Mouse (Mus musculus): ENCODE data around the gene Hmgcll1.
"Not testable (repeated sequence)": the region's sequence is repeated elsewhere in the genome, so short reads cannot be mapped to it uniquely, and the experiment has no call there.

The Hmgcll1 gene

DNA sequence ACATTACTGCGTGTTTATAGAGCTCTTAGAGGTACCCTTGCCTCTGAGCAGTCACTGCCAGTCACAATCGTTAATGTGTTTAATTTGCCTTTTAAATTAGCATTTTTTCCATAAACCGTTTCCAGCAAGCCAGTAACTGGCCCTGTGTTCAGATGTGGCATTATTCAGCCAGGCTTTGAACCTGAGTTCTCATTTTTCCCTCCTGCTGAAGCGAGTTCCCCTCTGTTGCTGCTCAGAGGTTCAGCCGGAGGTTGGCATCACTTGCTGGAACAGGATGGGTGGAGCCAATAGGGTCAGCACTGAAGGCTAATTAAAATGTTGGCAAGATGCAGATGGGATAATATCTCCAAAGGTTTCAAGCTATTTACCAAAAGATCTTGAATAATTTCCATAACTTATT lies 28.7 kb downstream of the Hmgcll1 start:
- no peak for DNase-seq (ENCODE audit: extremely low spot score, low spot score)

GRCm38 (mm10) chr9:76060935-76061334 lies 46.3 kb downstream of the Hmgcll1 start:
- DNase-seq (ENCODE audit: extremely low spot score, low spot score), result no peak

GRCm38 (mm10) chr9:76061492-76061891 lies 46.8 kb downstream of the Hmgcll1 start:
- no peak for DNase-seq (ENCODE audit: extremely low spot score, low spot score)

DNA sequence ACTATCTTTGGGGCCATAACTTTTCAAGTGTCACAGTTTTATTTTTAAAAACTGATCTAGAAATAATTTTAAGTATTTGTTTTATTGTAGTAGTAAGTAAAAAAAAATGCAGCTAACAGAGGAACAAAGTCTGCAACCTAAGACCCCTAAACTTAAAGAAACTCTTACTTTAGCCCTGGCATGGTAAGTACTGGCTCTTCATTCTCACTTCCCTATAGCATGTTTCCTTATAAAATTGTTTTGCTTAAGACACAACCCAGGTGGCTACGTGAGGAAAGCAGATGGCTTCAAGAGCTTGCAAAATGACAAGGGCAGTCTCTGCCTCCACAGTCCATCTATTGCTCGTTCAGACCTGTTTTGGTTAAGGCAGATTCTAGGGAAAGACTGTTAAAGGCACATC lies 49.5 kb downstream of the Hmgcll1 start:
- DNase-seq (ENCODE audit: extremely low spot score, low spot score), result no peak

GRCm38 (mm10) chr9:76091561-76091960 lies 76.9 kb downstream of the Hmgcll1 start:
- DNase-seq (ENCODE audit: extremely low spot score, low spot score), result no peak

DNA sequence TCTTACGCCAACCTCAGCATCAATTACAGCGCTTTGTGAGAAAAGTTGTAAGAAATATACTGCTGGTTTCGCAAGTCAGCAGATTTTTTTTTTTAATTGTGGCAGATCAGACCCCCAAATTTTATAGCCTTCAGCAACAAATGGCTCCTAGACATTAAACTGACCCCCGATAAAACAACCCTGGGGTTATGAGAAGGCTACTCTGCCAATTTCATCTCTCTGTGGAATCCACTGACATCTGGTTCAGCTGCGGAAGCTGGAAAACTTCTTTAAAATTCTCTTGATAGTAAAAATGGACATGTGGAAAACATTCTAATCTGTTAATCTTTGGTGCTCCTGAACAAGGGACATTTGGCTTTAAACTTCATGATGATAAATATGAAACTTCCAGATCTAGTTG lies 82.6 kb downstream of the Hmgcll1 start:
- DNase-seq (ENCODE audit: extremely low spot score, low spot score), result no peak

DNA sequence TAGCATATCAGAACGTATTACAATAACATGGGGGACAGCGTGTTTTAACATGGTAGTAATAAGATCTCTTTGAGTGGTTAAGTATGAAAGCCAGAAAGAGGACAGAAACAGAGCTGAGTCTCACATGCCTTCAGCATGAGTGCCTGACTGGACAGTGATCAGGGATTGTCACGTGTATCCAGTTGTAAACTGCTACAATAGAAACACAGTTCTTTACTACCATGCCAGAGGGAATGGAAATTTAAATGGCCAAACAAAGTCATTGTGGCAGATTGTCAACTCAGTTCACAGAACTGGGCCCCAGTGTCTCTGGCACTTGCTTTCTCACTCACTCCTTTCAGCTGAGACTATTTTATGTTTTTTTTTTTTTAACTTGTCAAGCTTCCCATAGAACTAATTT lies 85.3 kb downstream of the Hmgcll1 start:
- no peak for DNase-seq (ENCODE audit: extremely low spot score, low spot score)

DNA sequence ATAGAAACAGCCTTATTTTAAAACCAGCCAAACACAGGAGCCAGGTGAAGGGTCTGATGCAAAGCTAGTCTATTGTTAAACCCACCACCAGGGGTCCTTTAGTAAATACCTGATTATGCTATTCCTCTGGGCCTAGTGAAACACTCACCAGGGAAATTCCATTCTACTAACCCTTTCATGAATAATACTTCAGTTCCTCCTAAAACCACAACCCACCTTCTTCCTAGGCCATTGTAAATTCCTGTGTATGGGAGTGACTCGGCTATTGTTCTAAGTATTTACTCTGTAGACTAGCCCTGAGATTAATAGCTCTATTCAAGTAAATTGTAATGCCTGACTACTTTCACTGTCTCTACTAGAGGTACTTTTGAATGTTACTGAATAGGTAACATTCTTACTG lies 89.8 kb downstream of the Hmgcll1 start:
- DNase-seq (ENCODE audit: extremely low spot score, low spot score), result not testable (repeated sequence)

- DNase-seq (ENCODE audit: extremely low spot score, low spot score), result no peak
These were observed 90.2 kb downstream of the Hmgcll1 start for GRCm38 (mm10) chr9:76104846-76105245.

DNA sequence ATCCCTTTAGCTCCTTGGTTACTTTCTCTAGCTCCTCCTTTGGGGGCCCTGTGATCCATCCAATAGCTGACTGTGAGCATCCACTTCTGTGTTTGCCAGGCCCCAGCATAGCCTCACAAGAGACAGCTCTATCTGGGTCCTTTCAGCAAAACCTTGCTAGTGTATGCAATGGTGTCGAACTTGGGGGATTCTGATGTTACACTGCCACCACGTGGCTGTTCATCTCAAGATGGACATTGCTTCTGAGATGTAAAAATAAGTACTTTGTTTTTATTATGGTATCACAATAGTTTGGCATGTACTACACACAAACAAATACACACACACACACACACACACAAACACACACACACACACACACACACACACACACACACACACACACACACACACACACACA lies 108.2 kb downstream of the Hmgcll1 start:
- DNase-seq (ENCODE audit: extremely low spot score, low spot score), result peak; percentile 49

GRCm38 (mm10) chr9:76124249-76124648 lies 109.6 kb downstream of the Hmgcll1 start:
- no peak for DNase-seq (ENCODE audit: extremely low spot score, low spot score)

DNA sequence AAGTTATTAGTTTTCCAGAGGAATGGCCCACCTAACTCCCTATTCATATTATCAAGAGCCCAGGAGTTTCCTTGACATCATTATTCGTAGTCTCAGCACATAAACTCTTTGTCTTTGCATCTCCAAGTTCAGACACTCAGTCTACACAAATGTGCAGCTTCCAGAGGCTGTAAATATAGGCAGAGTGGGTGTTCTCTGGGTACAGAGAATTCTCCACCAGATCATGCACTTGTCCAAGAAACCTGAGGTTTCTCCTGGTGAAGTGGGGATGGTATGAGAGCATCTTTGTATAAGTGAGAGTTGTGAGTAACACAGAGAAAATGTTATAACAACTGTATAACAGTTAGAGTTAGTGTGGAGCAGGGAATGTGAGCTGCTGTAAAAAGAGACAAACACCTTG lies 114.7 kb downstream of the Hmgcll1 start:
- DNase-seq (ENCODE audit: extremely low spot score, low spot score), result no peak

GRCm38 (mm10) chr9:76134042-76134441 lies 119.4 kb downstream of the Hmgcll1 start:
- DNase-seq (ENCODE audit: extremely low spot score, low spot score), result no peak

- DNase-seq (ENCODE audit: extremely low spot score, low spot score), result no peak
These were observed 123.9 kb downstream of the Hmgcll1 start for GRCm38 (mm10) chr9:76138378-76139109.

DNA sequence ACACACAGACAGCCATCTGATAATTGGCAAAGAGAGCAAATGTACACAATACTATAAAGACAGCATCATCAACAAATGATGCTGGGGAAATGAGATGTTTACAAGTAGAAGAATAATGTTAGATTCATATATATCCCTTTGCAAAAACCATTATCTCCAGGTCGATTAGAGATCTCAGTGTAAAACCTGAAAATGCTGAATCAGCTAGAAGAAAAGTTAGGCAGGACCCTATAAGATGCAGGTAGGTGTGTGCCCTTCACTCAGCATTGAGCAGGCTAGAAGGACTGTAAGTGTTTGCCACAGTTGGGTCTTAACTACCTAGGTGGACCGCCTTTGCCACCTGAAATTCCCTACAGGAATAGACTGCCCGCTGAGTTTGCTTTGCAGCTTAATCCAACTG lies 130.9 kb downstream of the Hmgcll1 start:
- no peak for DNase-seq (ENCODE audit: extremely low spot score, low spot score)

- DNase-seq (ENCODE audit: extremely low spot score, low spot score), result no peak
These were observed 147.8 kb downstream of the Hmgcll1 start for GRCm38 (mm10) chr9:76162446-76162845.

- no peak for DNase-seq (ENCODE audit: extremely low spot score, low spot score)
These were observed 153.7 kb downstream of the Hmgcll1 start for GRCm38 (mm10) chr9:76168355-76168754.

- no peak for DNase-seq (ENCODE audit: extremely low spot score, low spot score)
These were observed 158.1 kb downstream of the Hmgcll1 start for GRCm38 (mm10) chr9:76172686-76173295.

GRCm38 (mm10) chr9:76179221-76179620 lies 164.6 kb downstream of the Hmgcll1 start:
- no peak for DNase-seq (ENCODE audit: extremely low spot score, low spot score)

Measured in neural tube, embryonic 10.5 days (tissue).